Mouse (Mus musculus) adrenal gland, postnatal 14 days (tissue): ENCODE data around the gene Ptprg. TPM values are rescaled to one million over a fixed set of nuclear protein-coding genes. Genes with fewer than 3 reads are reported as not detected.

Experiments used
- DNase-seq: peaks from one replicate; pipeline ENCODE4 v3.0.0; 2021; ENCODE audit warnings: mixed read lengths
- total RNA-seq: library from RNA; stranded (reverse); gene quantifications from 2 replicates; pipeline ENCODE4 v1.2.3, GENCODE M21; 2021

Gene Ptprg
- total RNA-seq, 1 experiment from 2014 or later = 99.9 TPM

DNA sequence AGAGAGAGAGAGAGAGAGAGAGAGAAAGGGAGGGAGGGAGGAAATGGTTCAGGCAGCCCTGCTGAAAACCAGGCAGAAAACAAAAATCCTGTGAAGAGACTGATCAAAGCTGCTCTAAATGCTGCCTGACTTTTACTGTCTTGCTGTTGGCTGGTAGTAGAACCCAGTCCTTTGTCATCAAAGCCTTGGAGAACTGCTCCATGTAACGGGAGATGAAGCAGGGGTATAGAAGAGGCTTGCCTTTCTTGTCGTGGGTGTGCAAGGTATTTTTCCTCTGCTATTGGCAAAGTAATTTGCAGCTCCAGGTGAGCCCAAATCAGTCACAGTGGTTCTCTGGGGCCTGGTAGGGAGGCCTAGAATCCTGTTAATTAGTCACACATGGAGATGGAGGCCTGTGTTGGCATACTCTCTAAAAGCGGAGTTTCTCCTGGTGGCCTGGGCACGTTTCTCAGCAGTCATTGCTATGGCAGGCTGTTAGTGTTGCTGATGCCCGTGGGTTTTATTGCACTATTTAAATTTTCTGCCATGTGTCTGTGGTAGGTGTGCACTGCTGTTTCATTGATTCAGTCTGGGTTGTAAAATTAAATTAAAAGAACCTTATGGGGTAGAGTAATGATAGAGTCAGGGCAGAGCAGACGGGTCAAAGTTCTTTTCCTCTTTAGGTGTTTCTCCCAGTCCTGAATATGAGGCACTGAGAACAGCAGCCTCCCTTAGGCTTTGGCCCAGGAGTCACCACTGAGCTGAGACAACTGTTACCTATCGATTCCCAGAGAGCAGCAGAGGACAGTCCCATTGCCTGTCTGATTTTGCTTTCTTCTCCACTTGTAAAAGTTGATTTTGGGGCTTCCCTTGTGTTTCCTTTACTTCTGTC is 269.7 kb downstream of the Ptprg start:
- DNase-seq = no peak

GRCm38 (mm10) chr14:11823701-11824095 is 270.4 kb downstream of the Ptprg start:
- DNase-seq = no peak

- DNase-seq = no peak
Observed at GRCm38 (mm10) chr14:11824915-11825314, 271.6 kb downstream of the Ptprg start.

DNA sequence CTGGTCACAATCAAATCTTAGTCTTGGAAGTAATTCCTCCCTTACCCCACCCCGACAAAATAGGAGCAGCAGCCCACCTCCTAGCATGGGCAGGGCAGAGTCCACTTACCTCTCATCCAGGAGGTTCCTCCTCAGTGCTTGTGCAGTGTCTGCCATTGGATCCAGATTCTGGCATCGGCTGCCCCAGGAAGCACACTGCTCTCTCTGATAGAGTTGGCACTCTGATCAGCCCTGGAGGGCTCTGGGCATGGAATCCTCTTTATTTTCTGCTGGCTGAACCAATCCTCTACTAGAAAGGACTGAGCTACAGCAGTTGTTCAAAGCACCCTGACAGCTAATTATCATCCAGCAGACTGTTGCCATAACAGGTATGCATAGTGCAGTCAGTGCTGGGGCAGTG is 272.2 kb downstream of the Ptprg start:
- no peak for DNase-seq

DNA sequence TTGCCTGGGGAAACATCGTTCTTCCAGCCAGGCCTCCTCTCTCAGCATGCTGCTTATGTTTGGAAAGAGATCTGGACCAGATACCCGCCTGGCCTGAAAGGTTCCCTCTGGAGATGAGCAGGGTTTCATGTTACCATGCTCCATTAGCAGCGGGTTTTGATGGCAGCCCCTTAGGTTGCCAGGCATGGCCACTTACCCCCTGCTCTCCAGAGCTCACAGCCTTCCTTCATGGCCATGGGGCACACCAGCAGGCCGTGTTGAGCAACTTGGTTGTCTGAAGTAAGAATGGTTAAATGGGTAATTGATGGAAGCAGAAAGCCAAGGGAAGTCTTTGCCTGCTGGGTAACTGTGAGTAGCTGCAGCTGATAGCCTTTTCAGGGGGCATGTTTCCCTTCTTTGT is 274.8 kb downstream of the Ptprg start:
- DNase-seq = no peak

GRCm38 (mm10) chr14:11833678-11834077 is 280.3 kb downstream of the Ptprg start:
- DNase-seq = no peak

GRCm38 (mm10) chr14:11835706-11836445 is 282.5 kb downstream of the Ptprg start:
- no peak for DNase-seq

DNA sequence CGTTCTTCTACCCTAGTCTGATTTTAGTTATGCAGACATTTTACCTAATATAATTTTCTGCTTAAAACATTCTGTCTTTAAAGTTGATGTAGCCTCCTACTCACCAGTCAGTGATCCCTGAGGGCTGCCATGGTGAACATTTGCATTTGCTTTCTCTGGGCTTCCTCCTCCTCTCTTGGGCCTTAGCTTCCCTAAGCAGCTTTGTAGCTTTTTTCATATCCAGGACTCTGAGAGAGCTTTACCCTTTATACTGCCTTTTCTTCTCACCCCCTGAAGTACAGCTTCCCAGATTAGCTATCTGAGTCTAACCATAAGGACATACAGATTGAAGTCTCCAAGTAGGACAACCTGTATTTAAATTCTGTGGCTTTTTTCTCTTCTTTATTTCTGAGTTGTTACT is 284.4 kb downstream of the Ptprg start:
- DNase-seq = no peak

- no peak for DNase-seq
Observed at GRCm38 (mm10) chr14:11841621-11842020, 288.3 kb downstream of the Ptprg start.

GRCm38 (mm10) chr14:11852896-11853295 is 299.6 kb downstream of the Ptprg start:
- DNase-seq = peak; percentile 21

GRCm38 (mm10) chr14:11855499-11855898 is 302.2 kb downstream of the Ptprg start:
- DNase-seq = no peak

DNA sequence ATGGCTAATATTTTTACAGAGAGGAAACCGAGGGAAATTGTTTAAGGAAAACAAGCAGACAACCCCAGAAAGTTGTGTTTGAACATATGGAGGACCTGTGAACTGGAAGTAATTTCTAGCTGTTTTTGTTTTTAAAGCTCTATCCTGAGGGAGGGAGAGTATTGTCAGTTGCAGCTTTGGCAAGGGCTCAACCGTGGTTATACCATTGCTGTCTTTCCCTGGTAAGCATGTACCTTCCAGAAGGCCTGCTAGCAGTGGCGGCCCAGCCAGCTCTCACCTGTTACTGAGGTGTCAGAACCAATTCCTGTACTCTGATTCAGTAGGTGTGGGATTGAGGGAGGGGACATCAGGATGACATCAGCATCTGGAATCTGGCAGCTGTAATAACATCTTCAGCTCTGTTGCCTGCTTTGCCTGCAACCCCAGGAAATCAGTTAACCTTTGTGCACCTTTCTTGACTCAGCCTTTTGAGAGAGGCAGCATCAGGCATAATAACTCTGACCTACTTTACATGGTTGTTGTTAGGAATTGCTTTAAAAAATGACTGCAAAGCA is 304.7 kb downstream of the Ptprg start:
- no peak for DNase-seq

- no peak for DNase-seq
Observed at GRCm38 (mm10) chr14:11863286-11863685, 310.0 kb downstream of the Ptprg start.

GRCm38 (mm10) chr14:11864840-11865239 is 311.5 kb downstream of the Ptprg start:
- no peak for DNase-seq

DNA sequence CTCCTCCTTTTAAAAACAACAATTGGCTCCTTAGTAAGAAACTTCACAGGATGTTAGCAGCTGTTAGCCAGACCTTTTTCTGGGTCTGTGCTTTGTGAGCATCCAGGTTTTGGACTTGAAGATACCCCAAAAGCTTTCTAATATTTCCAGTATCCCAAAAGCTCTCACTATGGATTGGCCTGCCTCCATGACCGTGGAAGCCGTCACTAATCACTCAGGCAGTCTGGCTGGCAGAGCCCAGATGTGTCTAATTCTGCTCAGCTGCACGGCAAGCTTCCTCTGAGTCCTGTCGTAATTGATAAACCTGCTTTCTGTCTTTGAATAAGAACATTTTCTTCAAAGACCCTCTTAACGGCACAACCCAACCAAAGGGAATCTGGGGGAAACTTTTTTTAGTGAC is 312.0 kb downstream of the Ptprg start:
- DNase-seq = no peak

DNA sequence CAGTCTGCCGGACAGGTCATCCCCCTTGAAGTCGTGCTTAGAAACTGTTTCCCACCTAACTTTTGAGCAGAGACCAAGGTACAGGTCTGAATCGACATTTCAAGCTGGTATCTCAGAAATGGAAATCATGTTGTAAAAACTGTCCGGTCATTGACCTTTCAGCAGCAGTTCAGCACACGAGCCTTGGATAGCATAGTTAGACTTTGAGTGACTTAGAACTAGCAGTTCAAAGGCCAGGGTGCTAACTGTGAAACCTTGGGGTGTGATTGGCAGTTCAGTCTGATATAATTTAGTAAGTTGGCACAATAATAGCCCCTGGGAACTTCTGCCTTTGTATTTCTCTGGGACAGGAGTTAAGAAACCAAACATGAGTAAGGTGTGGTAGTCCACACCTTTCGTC is 312.5 kb downstream of the Ptprg start:
- DNase-seq = no peak

DNA sequence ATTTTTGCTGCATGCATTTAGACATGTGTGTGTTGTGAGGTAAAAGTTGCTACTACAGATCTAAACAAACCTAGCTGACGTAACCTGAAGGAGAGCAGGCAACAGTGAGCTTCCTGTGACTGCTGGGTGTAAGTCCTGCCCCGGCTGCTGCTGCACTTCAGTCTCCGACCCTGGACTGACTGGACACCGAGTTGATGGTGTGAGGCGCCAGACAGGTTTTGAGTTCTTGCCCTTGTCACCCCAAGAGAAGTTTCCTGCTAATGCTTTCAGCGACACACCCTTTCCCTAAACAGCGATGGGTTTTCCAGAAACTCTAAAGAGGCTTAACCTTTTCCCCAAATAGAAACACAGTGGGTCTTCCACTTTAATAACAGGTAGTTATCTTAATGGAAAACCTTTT is 313.1 kb downstream of the Ptprg start:
- no peak for DNase-seq

DNA sequence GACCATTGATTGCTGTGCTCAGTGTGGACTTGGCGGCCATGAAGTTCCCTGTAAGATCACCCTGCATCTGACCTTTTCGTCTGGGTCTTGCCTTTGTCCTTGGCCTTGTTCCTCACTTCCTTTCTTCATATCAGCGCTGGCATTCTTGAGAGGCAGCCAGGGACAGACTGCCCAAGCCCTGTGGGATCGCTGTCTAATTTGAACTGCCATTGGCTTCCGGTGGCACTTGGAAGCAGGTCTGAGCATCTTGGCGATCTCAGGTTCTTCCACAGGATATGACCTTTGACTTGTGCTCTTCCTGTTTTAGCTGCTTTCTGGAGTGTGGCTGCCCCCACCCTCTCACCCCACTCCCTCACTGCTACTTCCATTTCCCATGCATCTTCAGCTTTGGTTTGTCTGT is 315.3 kb downstream of the Ptprg start:
- peak; percentile 71 for DNase-seq

- DNase-seq = no peak
Observed at GRCm38 (mm10) chr14:11871752-11872344, 318.5 kb downstream of the Ptprg start.

GRCm38 (mm10) chr14:11874266-11874665 is 320.9 kb downstream of the Ptprg start:
- DNase-seq = no peak

DNA sequence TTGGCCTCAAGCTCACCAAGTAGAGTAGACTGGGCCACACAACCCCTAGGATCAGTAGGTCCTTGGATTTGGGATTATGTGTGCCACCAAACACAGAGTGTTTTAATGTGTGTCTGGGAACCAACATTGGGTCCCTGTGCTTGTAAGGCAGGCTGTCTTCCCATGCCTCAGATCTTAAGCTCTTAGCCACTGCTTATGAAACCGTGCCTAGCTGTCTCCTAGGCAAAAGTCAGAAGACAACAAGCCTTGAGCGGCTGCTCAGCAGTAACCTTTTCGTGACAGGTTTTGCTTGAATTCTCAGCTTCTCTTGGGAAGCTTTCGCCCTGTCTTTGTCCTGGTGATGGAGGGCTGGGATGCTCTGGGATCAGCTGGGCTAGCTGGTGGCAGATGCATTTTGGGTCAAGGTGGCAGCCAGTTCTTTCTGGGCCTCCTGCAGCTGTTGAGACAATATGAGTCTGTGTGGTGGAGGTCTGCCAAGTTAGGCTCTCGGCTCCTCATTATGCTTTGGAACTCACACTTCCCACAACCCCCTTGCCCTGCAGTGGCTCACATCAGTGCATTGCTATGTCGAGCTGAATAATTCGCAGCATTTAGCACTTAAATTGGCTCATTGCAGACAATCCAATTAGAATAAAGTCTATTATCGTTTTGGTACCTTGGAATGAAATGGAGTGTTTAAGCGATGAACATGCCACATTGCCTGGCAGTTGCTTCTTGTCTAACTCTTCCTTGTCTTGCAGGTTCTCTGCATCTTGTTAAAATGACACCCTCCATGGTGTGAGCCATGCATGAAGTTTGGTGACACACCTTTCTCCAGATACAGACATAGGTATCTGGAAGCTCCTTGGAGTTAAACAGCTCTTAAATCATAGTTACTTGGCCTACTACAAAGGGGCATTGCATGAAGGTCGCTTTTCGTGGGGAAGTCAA is 321.9 kb downstream of the Ptprg start:
- no peak for DNase-seq

- peak; percentile 23 for DNase-seq
Observed at GRCm38 (mm10) chr14:11881082-11881481, 327.8 kb downstream of the Ptprg start.
